Mouse (Mus musculus) stomach, embryonic 14.5 days (tissue): ENCODE results near the gene Phb2. TPM values are rescaled to one million over a fixed set of nuclear protein-coding genes. Genes with fewer than 3 reads are reported as not detected.

ENCODE experiments used
- ATAC-seq: fragments of 200-750 bp; cut with Nextera tagmentation; 2 replicates; pipeline ENCODE4 v1.8.0; 2017; ENCODE audit warnings: low read depth, moderate TSS enrichment; ENCODE audit not compliant: insufficient number of reproducible peaks, insufficient read depth, low FRiP score
- H3K27ac ChIP-seq: fragments of 300-500 bp; sonication (generic); 2 replicates; pipeline ENCODE4 v1.5.1; 2014; ENCODE audit warnings: mild to moderate bottlenecking, low read length, moderate library complexity, mixed read lengths
- H3K27me3 ChIP-seq: fragments of 300-500 bp; sonication (generic); 2 replicates; pipeline ENCODE4 v1.6.1; 2014; ENCODE audit warnings: low read length, control low read depth, mixed read lengths; ENCODE audit not compliant: control insufficient read depth, insufficient read depth
- H3K36me3 ChIP-seq: fragments of 300-500 bp; sonication (generic); 2 replicates; pipeline ENCODE4 v1.6.1; 2014; ENCODE audit warnings: mild to moderate bottlenecking, control low read depth, low read length, moderate library complexity, mixed read lengths; ENCODE audit not compliant: control insufficient read depth, insufficient read depth
- H3K4me1 ChIP-seq: fragments of 300-500 bp; sonication (generic); 2 replicates; pipeline ENCODE4 v1.6.1; 2014; ENCODE audit warnings: low read length, control low read depth, mixed read lengths; ENCODE audit not compliant: control insufficient read depth, insufficient read depth
- H3K4me2 ChIP-seq: fragments of 300-500 bp; sonication (generic); replicated peaks from 2 replicates; pipeline ENCODE4 v1.6.1; 2014; ENCODE audit warnings: low read depth, low read length, control low read depth
- H3K4me3 ChIP-seq: fragments of 300-500 bp; sonication (generic); 2 replicates; pipeline ENCODE4 v1.5.1; 2014; ENCODE audit warnings: low read depth, low read length, control low read depth
- H3K9ac ChIP-seq: fragments of 300-500 bp; sonication (generic); replicated peaks from 2 replicates; pipeline ENCODE4 v1.6.1; 2014; ENCODE audit warnings: low read depth, mild to moderate bottlenecking, control low read depth, low read length, moderate library complexity, mixed read lengths
- H3K9me3 ChIP-seq: fragments of 300-500 bp; sonication (generic); 2 replicates; pipeline ENCODE4 v1.6.1; 2016; ENCODE audit warnings: low read depth, low read length, control low read depth; ENCODE audit not compliant: control insufficient read depth
- WGBS: fragments of 180-500 bp; shearing (Covaris S2); extraction: QIAGEN DNeasy Blood & Tissue Kit; methylation state at CpG from one replicate; pipeline ENCODE4 v1.1.7; 2014; 5-methylcytosine and 5-hydroxymethylcytosine counted together
- polyA plus RNA-seq: library from polyadenylated mRNA; unstranded; fragments of >200 nt; fragmentation: Nextera tagmentation; extraction: Ambion mirVana; gene quantifications from 2 replicates; pipeline ENCODE4 v1.2.1, GENCODE M21; 2014

Gene Phb2
- polyA plus RNA-seq: 290 and 305 TPM in 2 replicates

GRCm38 (mm10) chr6:124711824-124712782, at the start of gene Phb2, which contains the start of gene Emg1:
Gene Phb2 (plus strand): TSS chr6:124712336.
Gene Emg1 (minus strand): TSS chr6:124712178.
- Histone ChIP-seq H3K4me3 (peak within 1 kb of the TSS; percentile 97), H3K9ac (peak within 1 kb of the TSS; percentile 93), H3K36me3 (peaks cover 38% of the 10 kb centered on the region), H3K27me3 (no peaks in the 10 kb centered on the region), H3K27ac (peak within 1 kb of the TSS; percentile 85), H3K4me1 (peaks cover 23% of the 10 kb centered on the region), H3K9me3 (no peaks in the 10 kb centered on the region), H3K4me2 (peak within 1 kb of the TSS; percentile 90)
- WGBS: under 1% methylated on average over 76 of the region's 76 CpGs
- peak; percentile 96 for ATAC-seq

GRCm38 (mm10) chr6:124662477-124663423, 49.4 kb upstream of the Phb2 start, which contains the start of gene Lpcat3:
Gene Lpcat3 (plus strand): TSS chr6:124663027.
- H3K4me1 ChIP-seq: no peaks in the 10 kb centered on the region
- peak within 1 kb of the TSS; percentile 63 for H3K4me3 ChIP-seq
- ATAC-seq: peak; percentile 98
- H3K9me3 ChIP-seq: no peaks in the 10 kb centered on the region
- peak within 1 kb of the TSS; percentile 63 for H3K4me2 ChIP-seq
- no peaks in the 10 kb centered on the region for H3K27me3 ChIP-seq
- peak within 1 kb of the TSS; percentile 40; the same call in 1 of the 2 replicates for H3K9ac ChIP-seq
- H3K27ac ChIP-seq: peak within 1 kb of the TSS; percentile 53
- H3K36me3 ChIP-seq: no peaks in the 10 kb centered on the region
- WGBS: under 1% methylated on average over 82 of the region's 87 CpGs

GRCm38 (mm10) chr6:124663424-124663795, 48.7 kb upstream of the Phb2 start:
- H3K27ac ChIP-seq: no peak overlapping the region
- H3K4me2 ChIP-seq: peak overlapping the region; percentile 63
- H3K27me3 ChIP-seq: no peaks in the 10 kb centered on the region
- ATAC-seq: no peak
- H3K4me1 ChIP-seq: no peaks in the 10 kb centered on the region
- H3K4me3 ChIP-seq: peak overlapping the region; percentile 63
- no peaks in the 10 kb centered on the region for H3K36me3 ChIP-seq
- no peaks in the 10 kb centered on the region for H3K9me3 ChIP-seq
- peak overlapping the region; percentile 22; the same call in 1 of the 2 replicates for H3K9ac ChIP-seq
- 16% methylated on average over 13 of the region's 13 CpGs for WGBS

GRCm38 (mm10) chr6:124664256-124664655, 47.9 kb upstream of the Phb2 start:
- H3K27me3 ChIP-seq: no peaks in the 10 kb centered on the region
- no peaks in the 10 kb centered on the region for H3K36me3 ChIP-seq
- ATAC-seq: no peak
- H3K9me3 ChIP-seq: no peaks in the 10 kb centered on the region
- no peak overlapping the region; the same call in 1 of the 2 replicates for H3K4me3 ChIP-seq
- 77% methylated on average over 7 of the region's 7 CpGs for WGBS
- H3K4me1 ChIP-seq: no peaks in the 10 kb centered on the region
- H3K4me2 ChIP-seq: peak overlapping the region; percentile 63; the same call in 1 of the 2 replicates
- no peak overlapping the region for H3K27ac ChIP-seq
- no peak overlapping the region for H3K9ac ChIP-seq

GRCm38 (mm10) chr6:124665011-124665410, 47.1 kb upstream of the Phb2 start:
- H3K4me3 ChIP-seq: no peak overlapping the region
- no peaks in the 10 kb centered on the region for H3K27me3 ChIP-seq
- ATAC-seq: no peak
- H3K27ac ChIP-seq: no peak overlapping the region
- no peaks in the 10 kb centered on the region for H3K36me3 ChIP-seq
- no peaks in the 10 kb centered on the region for H3K4me1 ChIP-seq
- WGBS: 92% methylated on average over 10 of the region's 10 CpGs
- H3K9me3 ChIP-seq: no peaks in the 10 kb centered on the region
- no peak overlapping the region for H3K9ac ChIP-seq
- no peak overlapping the region for H3K4me2 ChIP-seq

- Histone ChIP-seq H3K4me1 (no peaks in the 10 kb centered on the region), H3K36me3 (no peaks in the 10 kb centered on the region), H3K27me3 (no peaks in the 10 kb centered on the region), H3K4me2 (no peak overlapping the region), H3K27ac (no peak overlapping the region), H3K9ac (no peak overlapping the region), H3K9me3 (no peaks in the 10 kb centered on the region), H3K4me3 (no peak overlapping the region)
- no peak for ATAC-seq
- 85% methylated on average over 11 of the region's 11 CpGs for WGBS
These were observed 42.8 kb upstream of the Phb2 start for GRCm38 (mm10) chr6:124669234-124669859.

- no peak for ATAC-seq
- no peaks in the 10 kb centered on the region for H3K4me1 ChIP-seq
- WGBS: 84% methylated on average over 7 of the region's 7 CpGs
- no peak overlapping the region for H3K4me3 ChIP-seq
- no peaks in the 10 kb centered on the region for H3K27me3 ChIP-seq
- no peak overlapping the region for H3K4me2 ChIP-seq
- no peak overlapping the region for H3K27ac ChIP-seq
- H3K9ac ChIP-seq: no peak overlapping the region
- H3K9me3 ChIP-seq: no peaks in the 10 kb centered on the region
- H3K36me3 ChIP-seq: no peaks in the 10 kb centered on the region
These were observed 41.7 kb upstream of the Phb2 start for GRCm38 (mm10) chr6:124670281-124670900.
